Mouse (Mus musculus) spleen, adult 10 weeks (tissue): ENCODE results near the gene Fam111a. TPM values are rescaled to one million over a fixed set of nuclear protein-coding genes. Genes with fewer than 3 reads are reported as not detected.

ENCODE experiments used
- polyA plus RNA-seq: library from polyadenylated mRNA; stranded (reverse); fragments of 350-450 nt; fragmentation: Illumina TruSeq; extraction: RNeasy Lipid Tissue Mini Kit (QIAGEN cat#74804); gene quantifications from one replicate; pipeline ENCODE4 v1.2.3, GENCODE M21; 2015; ENCODE audit warnings: low replicate concordance; ENCODE audit not compliant: insufficient read depth

Gene Fam111a
- 218 TPM for polyA plus RNA-seq

DNA sequence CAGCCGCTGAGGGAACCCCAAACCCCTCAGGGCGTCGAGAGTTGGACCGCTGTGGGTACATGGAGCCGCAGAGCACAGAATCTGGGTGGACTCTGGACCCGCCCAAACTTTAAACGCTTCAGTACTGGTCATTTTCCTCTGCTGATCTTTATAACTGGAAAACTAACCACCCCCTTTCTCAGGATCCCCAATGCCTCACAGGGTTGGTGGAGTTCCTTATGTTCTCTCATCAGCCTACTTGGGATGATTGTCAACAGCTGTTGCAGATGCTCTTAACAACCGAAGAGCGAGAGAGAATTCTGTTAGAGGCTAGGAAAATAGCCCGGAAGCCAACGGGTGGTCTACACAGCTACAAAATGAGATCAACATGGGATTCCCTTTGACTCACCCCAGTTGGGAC, at the start of gene Fam111a:
Gene Fam111a, plus strand, starts transcription at position 301 of the 400 bp plus-strand sequence.

DNA sequence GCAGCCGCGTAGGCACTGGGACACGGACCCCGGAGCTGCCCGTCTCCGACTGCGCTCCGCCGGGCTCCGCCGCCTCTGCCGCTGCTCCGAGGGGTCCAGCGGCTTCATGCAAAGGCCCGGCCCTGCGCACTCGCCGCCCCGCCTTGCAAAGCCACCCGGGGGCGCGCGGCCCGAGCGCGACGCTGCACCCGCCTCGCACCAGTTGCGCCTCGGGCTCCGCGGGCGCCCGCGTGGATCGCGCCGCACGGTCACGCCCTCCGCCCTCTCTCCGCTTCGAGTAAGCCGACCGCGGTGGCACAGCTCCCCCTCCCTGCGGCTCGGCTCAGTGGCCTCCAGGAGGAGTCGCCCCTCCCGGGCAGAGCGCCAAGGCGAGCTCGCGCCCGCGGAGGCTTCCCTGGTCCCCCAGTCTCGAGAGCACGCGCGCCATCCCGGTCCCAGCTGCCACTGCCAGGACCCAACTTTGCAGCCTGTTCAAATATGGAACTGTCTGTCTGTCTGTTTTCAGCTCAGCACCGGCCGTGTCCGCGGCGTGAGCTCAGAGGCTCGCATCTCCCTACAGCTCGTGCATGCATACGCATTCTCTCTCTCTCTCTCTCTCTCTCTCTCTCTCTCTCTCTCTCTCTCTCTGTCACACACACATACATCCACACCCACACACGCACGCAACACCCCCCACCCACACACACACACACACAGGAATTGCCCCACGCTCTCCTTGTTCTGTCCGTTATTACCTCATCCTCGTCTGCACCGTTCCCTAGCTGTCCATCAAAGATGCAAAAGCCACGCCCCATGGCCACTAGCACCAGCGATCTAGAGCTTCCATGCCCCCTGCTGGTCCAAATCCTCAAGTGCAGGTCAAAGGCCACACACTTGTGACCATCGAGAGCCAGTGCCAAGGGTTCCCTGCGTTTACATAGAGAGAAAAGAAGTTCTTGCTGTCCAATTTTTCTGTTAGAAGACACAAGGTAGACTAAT, 43.9 kb upstream of the Fam111a start, which contains the start of gene Dtx4:
Gene Dtx4, minus strand, starts transcription at position 85 of the 978 bp plus-strand sequence.

DNA sequence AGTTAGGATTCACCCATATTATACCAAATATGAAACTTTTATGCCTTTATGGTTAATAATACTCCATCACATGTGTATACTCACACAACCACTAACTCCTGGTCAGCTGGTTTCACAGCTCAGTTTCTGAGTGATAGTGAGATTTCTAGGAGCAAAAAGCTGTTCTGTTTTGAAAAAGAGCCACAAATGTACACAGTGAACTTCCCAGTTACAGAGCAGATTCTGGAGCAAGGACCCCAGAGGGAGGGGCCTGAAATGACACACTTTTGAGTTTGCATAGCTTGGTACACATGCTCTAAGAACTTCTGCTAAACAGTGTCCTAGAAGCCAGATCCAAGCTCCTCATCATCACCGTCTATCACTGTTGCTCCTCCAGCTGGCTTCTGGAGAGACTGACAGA, 54.1 kb downstream of the Fam111a start, which contains the start of gene Gm4952:
Gene Gm4952, plus strand, starts transcription at position 301 of the 400 bp plus-strand sequence.

DNA sequence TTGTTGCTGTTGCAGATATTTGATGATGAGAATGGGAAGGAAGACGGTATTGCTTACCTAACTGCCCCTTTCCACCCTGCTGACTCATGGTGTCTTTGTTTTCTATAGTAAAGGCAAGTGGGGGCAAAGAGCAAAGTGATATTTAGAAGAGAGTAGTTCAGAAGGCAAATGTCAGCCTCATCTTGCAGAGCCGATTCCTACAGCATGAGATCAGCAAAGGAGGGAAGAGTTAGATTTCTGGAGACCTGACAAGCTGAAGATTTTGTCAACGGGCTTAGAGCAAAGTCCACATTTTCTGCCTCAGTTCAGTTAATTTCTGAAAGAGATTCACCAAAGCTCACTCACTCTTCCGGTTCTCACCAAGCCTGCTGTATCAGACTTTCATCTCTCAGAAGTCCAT, 87.6 kb downstream of the Fam111a start, which contains the start of gene Glyat:
Gene Glyat, plus strand, starts transcription at position 133 of the 400 bp plus-strand sequence.

Other genes starting within 250 kb of the Fam111a start
- not detected for gene Olfr1436, start 246.6 kb upstream of the Fam111a start, polyA plus RNA-seq
- gene Olfr1437, start 220.6 kb upstream of the Fam111a start, polyA plus RNA-seq, result not detected
- gene Olfr1438-ps1, start 209.8 kb upstream of the Fam111a start, polyA plus RNA-seq, result not detected
- gene Olfr1440, start 158.5 kb upstream of the Fam111a start, polyA plus RNA-seq, result not detected
- gene Olfr1441, start 128.3 kb upstream of the Fam111a start, polyA plus RNA-seq, result not detected
- not detected for gene Pfpl, start 117.8 kb upstream of the Fam111a start, polyA plus RNA-seq
- gene Mpeg1, start 85.0 kb upstream of the Fam111a start, polyA plus RNA-seq, result 441 TPM
- gene Dtx4, start 44.3 kb upstream of the Fam111a start, polyA plus RNA-seq, result 11.5 TPM
- not detected for gene Gm4952, start 54.2 kb downstream of the Fam111a start, polyA plus RNA-seq
- gene Glyat, start 87.6 kb downstream of the Fam111a start, polyA plus RNA-seq, result not detected
- gene Olfr1442, start 124.7 kb downstream of the Fam111a start, polyA plus RNA-seq, result not detected
- not detected for gene Olfr1443, start 132.4 kb downstream of the Fam111a start, polyA plus RNA-seq
- gene Keg1, start 150.0 kb downstream of the Fam111a start, polyA plus RNA-seq, result not detected
- 3.0 TPM for gene Cntf, start 219.9 kb downstream of the Fam111a start, polyA plus RNA-seq